Mouse (Mus musculus): ENCODE results near the gene Efna5.

- TF ChIP-seq CTCF (IDR thresholded peaks at IDR 0.05; ENCODE audit: low read depth, low read length) (no peak), POLR2A (IDR thresholded peaks at IDR 0.05; ENCODE audit: insufficient read depth, low read length) (no peak), EP300 (IDR thresholded peaks at IDR 0.05; ENCODE audit: insufficient read depth, low read depth, low read length) (no peak)
These were observed 92.3 kb downstream of the Efna5 start for GRCm38 (mm10) chr17:62788783-62789182.
